Mouse (Mus musculus): ENCODE measurements around the gene Chd3. TPM values are rescaled to one million over a fixed set of nuclear protein-coding genes. Genes with fewer than 3 reads are reported as not detected.
A peak's percentile ranks its signal among the peaks of the same experiment; 100 is the strongest.

Chd3 gene
- polyA plus RNA-seq, 1 experiment = 146 TPM

DNA sequence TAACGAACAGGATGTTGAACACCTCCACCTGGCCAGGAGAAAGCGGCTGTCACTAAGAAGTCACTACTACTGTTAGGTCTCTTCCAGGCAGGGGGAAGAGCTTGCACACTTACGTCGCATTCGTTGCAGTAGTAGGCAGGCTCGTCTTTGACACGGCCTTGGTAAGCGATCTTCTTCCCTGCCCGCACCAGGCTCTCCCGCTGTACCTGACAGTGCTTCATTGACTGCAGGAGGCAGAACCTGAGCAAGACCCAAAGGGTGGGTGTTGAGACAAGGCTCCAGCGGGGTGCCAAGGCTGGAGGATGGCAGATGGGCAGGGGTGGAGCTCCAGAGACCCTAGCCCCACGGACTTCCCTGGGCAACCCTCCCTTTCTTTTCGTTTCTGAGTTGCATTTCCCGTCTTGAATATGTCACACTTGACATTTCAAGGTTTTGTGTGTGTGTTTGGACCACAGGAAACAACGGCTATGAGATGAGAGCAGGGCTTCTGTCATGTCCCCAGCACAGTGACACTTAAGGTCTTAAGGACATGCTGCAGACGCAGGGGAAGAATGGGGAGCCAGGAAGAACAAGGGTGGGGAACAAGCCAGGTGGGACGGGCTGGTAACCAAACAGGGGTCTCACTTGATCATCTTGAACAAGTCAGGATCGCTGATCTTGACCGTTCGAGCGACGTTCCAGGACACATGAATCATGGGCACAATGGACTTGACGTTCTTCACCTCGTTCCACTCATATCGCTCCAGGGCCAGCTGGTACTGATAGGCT lies 31.1 kb upstream of the Chd3 start:
- Histone ChIP-seq H3K36me3 (ENCODE audit: control insufficient read depth, insufficient read depth, low read length) (peaks cover 17% of the 10 kb centered on the region), H3K27me3 (ENCODE audit: control insufficient read depth, insufficient read depth, low read length) (no peaks in the 10 kb centered on the region), H3K4me3 (ENCODE audit: extremely low read depth, insufficient read depth, insufficient read length) (no peak overlapping the region), H3K4me1 (ENCODE audit: control insufficient read depth, insufficient read depth, insufficient read length) (peaks cover 7% of the 10 kb centered on the region; the same call in 1 of the 2 replicates), H3K27ac (ENCODE audit: insufficient read depth, low read length) (no peak overlapping the region)
- no peak for DNase-seq (ENCODE audit: low read depth in 1 of 2, low spot score in 2 of 2)
- TF ChIP-seq CTCF (IDR thresholded peaks at IDR 0.05; ENCODE audit: extremely low read depth, insufficient read depth, insufficient read length, insufficient replicate concordance) = no peak
- no peak for TF ChIP-seq POLR2A (IDR thresholded peaks at IDR 0.05; ENCODE audit: low read depth, low read length)
- WGBS = 95% methylated on average over 25 of the region's 25 CpGs

DNA sequence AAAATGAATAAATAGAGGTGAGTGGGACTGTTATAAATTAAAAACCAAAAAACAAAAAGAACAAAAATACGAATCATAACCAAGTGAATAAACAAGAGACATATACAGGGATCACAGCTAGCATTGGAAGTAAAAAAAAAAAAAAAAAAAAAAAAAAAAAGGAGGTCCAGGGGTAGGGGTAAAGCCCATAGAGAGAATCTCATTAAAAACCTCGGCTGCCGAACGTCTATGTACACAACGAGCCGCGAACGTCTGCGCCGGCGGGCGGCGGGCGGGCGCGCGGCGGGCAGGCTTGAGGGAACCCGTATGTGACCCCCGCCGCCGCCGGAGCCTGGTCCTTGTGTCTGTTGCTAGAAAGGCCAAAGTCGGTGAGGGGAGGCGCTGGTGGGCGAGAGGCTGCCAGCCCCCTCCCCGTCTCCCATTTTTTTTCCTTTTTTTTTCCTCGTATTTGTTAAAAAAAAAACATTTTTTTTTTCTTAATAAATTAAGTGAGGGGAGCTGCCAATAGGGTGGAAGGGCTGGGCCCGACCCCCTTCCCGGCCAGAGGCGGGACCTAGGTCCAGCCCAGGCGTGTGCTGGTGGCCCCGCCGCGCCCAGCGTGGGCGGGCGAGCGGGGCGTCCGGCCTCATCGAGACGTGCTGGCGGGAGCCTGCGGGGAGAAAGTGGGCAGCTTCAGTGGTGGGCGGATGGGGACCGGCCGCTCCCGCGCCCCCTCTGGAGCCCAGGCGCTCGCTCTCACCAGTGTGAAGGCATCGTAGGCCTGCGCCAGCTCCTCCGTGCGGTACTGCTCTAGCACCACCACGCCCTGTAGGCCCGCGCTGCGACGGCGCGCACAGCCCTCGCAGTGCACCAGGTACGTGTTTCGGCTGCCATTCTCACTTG lies 30.2 kb upstream of the Chd3 start:
- Histone ChIP-seq H3K27ac (ENCODE audit: insufficient read depth, low read length) (no peak overlapping the region), H3K36me3 (ENCODE audit: control insufficient read depth, insufficient read depth, low read length) (peaks cover 10% of the 10 kb centered on the region), H3K27me3 (ENCODE audit: control insufficient read depth, insufficient read depth, low read length) (no peaks in the 10 kb centered on the region), H3K4me3 (ENCODE audit: extremely low read depth, insufficient read depth, insufficient read length) (no peak overlapping the region), H3K4me1 (ENCODE audit: control insufficient read depth, insufficient read depth, insufficient read length) (peaks cover 7% of the 10 kb centered on the region; the same call in 1 of the 2 replicates)
- WGBS = 92% methylated on average over 64 of the region's 66 CpGs
- no peak for TF ChIP-seq CTCF (IDR thresholded peaks at IDR 0.05; ENCODE audit: extremely low read depth, insufficient read depth, insufficient read length, insufficient replicate concordance)
- no peak for TF ChIP-seq POLR2A (IDR thresholded peaks at IDR 0.05; ENCODE audit: low read depth, low read length)
- DNase-seq (ENCODE audit: low read depth in 1 of 2, low spot score in 2 of 2) = no peak

DNA sequence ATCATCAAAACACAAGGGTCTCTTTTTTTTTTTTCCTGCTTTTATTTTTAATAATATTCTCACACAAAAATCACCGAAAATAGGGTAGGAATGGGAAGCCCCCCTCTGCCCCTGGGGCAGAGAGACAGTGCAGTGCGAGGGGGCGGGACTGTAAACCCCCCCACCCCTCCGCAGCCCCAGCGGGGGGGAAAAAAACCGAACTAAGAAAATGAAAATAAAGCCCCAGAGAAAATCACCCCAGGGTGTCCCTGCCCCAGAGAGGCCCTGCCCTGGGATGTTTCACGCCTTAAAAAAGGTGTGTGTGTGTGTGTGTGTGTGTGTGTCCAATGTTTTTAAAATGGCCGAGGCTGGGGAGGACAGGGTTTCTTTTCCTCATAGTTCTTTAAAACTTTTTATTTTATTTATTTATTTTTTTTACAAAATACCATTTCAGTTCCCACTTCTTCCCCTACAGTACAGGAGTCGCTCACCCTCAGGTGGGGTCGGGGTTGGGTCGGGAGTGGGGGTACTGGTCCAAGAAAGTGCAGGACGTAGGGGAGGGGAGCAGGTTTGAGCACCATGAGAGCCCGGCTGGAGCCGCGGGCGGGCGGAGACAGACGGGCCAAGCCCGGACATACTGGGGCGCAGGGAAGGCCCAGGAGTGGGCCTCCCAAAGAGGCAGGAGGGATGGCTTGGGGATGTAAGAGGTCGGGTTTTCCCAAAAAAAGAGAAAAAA lies 29.4 kb upstream of the Chd3 start:
- Histone ChIP-seq H3K4me1 (ENCODE audit: control insufficient read depth, insufficient read depth, insufficient read length) (peaks cover 7% of the 10 kb centered on the region; the same call in 1 of the 2 replicates), H3K4me3 (ENCODE audit: extremely low read depth, insufficient read depth, insufficient read length) (no peak overlapping the region), H3K27ac (ENCODE audit: insufficient read depth, low read length) (no peak overlapping the region), H3K36me3 (ENCODE audit: control insufficient read depth, insufficient read depth, low read length) (peaks cover 5% of the 10 kb centered on the region), H3K27me3 (ENCODE audit: control insufficient read depth, insufficient read depth, low read length) (no peaks in the 10 kb centered on the region)
- 83% methylated on average over 21 of the region's 21 CpGs for WGBS
- no peak for TF ChIP-seq POLR2A (IDR thresholded peaks at IDR 0.05; ENCODE audit: low read depth, low read length)
- TF ChIP-seq CTCF (IDR thresholded peaks at IDR 0.05; ENCODE audit: extremely low read depth, insufficient read depth, insufficient read length, insufficient replicate concordance) = no peak
- DNase-seq (ENCODE audit: low read depth in 1 of 2, low spot score in 2 of 2) = no peak

- H3K4me3 ChIP-seq (ENCODE audit: extremely low read depth, insufficient read depth, insufficient read length) = peak within 1 kb of the TSS; percentile 19; the same call in 1 of the 2 replicates
- WGBS = 74% methylated on average over 16 of the region's 16 CpGs
- no peak for DNase-seq (ENCODE audit: low read depth in 1 of 2, low spot score in 2 of 2)
- H3K4me1 ChIP-seq (ENCODE audit: control insufficient read depth, insufficient read depth, insufficient read length) = peaks cover 7% of the 10 kb centered on the region; the same call in 1 of the 2 replicates
- peaks cover 5% of the 10 kb centered on the region for H3K36me3 ChIP-seq (ENCODE audit: control insufficient read depth, insufficient read depth, low read length)
- TF ChIP-seq POLR2A (IDR thresholded peaks at IDR 0.05; ENCODE audit: low read depth, low read length) = no peak
- no peaks in the 10 kb centered on the region for H3K27me3 ChIP-seq (ENCODE audit: control insufficient read depth, insufficient read depth, low read length)
- no peak within 1 kb of the TSS; the same call in 1 of the 2 replicates for H3K27ac ChIP-seq (ENCODE audit: insufficient read depth, low read length)
These were observed 28.9 kb upstream of the Chd3 start, which contains the start of gene Tmem88 for GRCm38 (mm10) chr11:69398059-69398458. TSS of gene Tmem88 (minus strand) at chr11:69398234.

GRCm38 (mm10) chr11:69397581-69398057 lies 28.4 kb upstream of the Chd3 start:
- 79% methylated on average over 24 of the region's 24 CpGs for WGBS
- Histone ChIP-seq H3K4me3 (ENCODE audit: extremely low read depth, insufficient read depth, insufficient read length) (peak overlapping the region; percentile 19; the same call in 1 of the 2 replicates), H3K36me3 (ENCODE audit: control insufficient read depth, insufficient read depth, low read length) (peaks cover 5% of the 10 kb centered on the region), H3K27me3 (ENCODE audit: control insufficient read depth, insufficient read depth, low read length) (no peaks in the 10 kb centered on the region), H3K27ac (ENCODE audit: insufficient read depth, low read length) (no peak overlapping the region; the same call in 1 of the 2 replicates), H3K4me1 (ENCODE audit: control insufficient read depth, insufficient read depth, insufficient read length) (peaks cover 7% of the 10 kb centered on the region; the same call in 1 of the 2 replicates)
- TF ChIP-seq POLR2A (IDR thresholded peaks at IDR 0.05; ENCODE audit: low read depth, low read length) (no peak), CTCF (IDR thresholded peaks at IDR 0.05; ENCODE audit: extremely low read depth, insufficient read depth, insufficient read length, insufficient replicate concordance) (no peak)
- no peak for DNase-seq (ENCODE audit: low read depth in 1 of 2, low spot score in 2 of 2)

DNA sequence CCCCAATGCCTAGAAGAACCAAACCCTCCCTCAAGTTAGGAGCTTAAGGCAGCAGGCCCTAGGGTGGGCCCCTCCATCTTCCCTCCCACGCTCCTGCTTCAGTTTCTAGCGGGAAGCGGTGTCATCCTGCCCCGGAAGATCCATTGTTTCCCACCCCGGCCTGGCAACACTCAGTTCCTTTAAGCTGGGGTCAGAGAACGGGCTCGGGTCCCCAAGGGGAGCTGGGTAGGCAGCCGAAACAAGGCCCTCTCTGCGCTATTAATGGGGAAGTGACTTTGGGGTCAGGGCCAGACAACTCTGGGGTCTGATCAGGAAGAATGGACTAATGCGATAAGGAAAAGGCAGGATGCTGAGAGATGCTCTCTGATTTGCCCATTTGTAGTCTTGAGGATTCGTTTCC lies 27.6 kb upstream of the Chd3 start:
- TF ChIP-seq CTCF (IDR thresholded peaks at IDR 0.05; ENCODE audit: extremely low read depth, insufficient read depth, insufficient read length, insufficient replicate concordance) (no peak), POLR2A (IDR thresholded peaks at IDR 0.05; ENCODE audit: low read depth, low read length) (no peak)
- no peak for DNase-seq (ENCODE audit: low read depth in 1 of 2, low spot score in 2 of 2)
- WGBS = 46% methylated on average over 11 of the region's 11 CpGs
- no peaks in the 10 kb centered on the region for H3K27me3 ChIP-seq (ENCODE audit: control insufficient read depth, insufficient read depth, low read length)
- peak overlapping the region; percentile 83; the same call in 1 of the 2 replicates for H3K4me3 ChIP-seq (ENCODE audit: extremely low read depth, insufficient read depth, insufficient read length)
- peaks cover 7% of the 10 kb centered on the region; the same call in 1 of the 2 replicates for H3K4me1 ChIP-seq (ENCODE audit: control insufficient read depth, insufficient read depth, insufficient read length)
- H3K36me3 ChIP-seq (ENCODE audit: control insufficient read depth, insufficient read depth, low read length) = peaks cover 5% of the 10 kb centered on the region
- 0 out of 2 replicates have a peak overlapping the region, but pooled peaks have one; percentile 24 for H3K27ac ChIP-seq (ENCODE audit: insufficient read depth, low read length)
